17 mouse cellular contexts compared by ENCODE assay signal in the genomic region with DNA sequence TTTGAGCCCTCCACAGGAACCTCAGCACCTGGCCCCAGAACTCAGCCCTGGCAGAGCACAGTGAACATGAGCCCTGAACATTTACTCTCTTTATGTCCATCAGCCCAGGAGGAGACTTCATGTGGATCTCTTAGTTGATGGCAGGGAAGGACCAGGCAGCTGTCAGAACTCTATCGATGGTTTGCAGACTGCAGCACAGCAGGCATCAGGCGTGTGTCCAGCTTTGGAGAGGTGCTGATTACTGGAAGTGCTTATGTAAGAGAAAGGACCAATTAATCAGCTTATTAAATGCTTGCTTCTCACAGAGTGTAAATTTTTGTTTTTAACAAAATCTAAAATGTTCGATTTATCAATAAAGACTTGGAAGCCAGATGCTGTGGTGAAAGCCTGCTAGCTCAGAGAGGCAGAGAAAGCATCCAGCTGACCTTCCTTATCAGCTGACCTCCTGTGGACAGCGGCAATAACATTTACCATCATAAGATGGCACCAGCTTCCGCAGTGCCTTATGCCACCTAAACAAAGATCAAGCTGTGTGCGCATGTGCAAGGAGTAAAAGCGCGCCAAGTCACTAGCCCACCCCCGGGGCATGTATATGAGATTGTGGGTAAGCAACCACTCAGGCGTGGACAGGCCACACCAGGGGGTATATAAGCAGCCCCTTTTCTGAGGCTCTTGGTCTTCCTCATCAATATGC.
A peak's percentile ranks its signal among the peaks of the same experiment; 100 is the strongest.
DNase-seq lines count a peak whose midpoint lies in the region; ATAC-seq and TF ChIP-seq lines count a peak whose summit lies in the region.
"Had no signal": no experiment of that assay in that cellular context is flagged by ENCODE, and none has a peak within 500 bp of the region (broad histone marks: within the 10 kb centered on the region; RNA-seq: fewer than 3 reads in every experiment).

No protein-coding gene starts in this region.

- H3K4me2 ChIP-seq in forebrain, postnatal 0 days (ENCODE audit: low read depth) = no peak overlapping the region
- H3K4me2 ChIP-seq in forebrain, embryonic 16.5 days (ENCODE audit: low read length) = no peak overlapping the region
- H3K4me2 ChIP-seq: limb, embryonic 13.5 days; stomach, embryonic 15.5 days had no signal

- H3K9me3 ChIP-seq in forebrain, postnatal 0 days (ENCODE audit: low read length) = no peaks in the 10 kb centered on the region
- no peaks in the 10 kb centered on the region for H3K9me3 ChIP-seq in forebrain, embryonic 16.5 days (ENCODE audit: control insufficient read depth, low read length)
- H3K9me3 ChIP-seq: limb, embryonic 13.5 days; megakaryocyte, embryonic 14.5 days; stomach, embryonic 15.5 days had no signal

- peak; percentile 1 for DNase-seq in forebrain, postnatal 0 days
- peak; percentile 8 for DNase-seq in layer of hippocampus, adult 11-12 months (ENCODE audit: low spot score)
- DNase-seq in layer of hippocampus, adult 18-20 months (ENCODE audit: low spot score in 2 of 2) = no peak
- peak; percentile 23 for DNase-seq in brain, embryonic 14.5 days (ENCODE audit: low read depth)
- peak; percentile 25 to 56 for DNase-seq in cerebellum, postnatal 25 days
- DNase-seq in right cerebral cortex, postnatal 10 days (ENCODE audit: low spot score in 2 of 2) = no peak
- no peak for DNase-seq in spleen, adult 18-20 months
- DNase-seq: kidney, postnatal 14 days; lung, adult 2 months; thymus, postnatal 14 days had no signal

- H3K4me1 ChIP-seq in forebrain, postnatal 0 days (ENCODE audit: insufficient read depth) = no peaks in the 10 kb centered on the region
- no peaks in the 10 kb centered on the region for H3K4me1 ChIP-seq in forebrain, embryonic 16.5 days (replicated peaks; ENCODE audit: control insufficient read depth, insufficient read depth, low read length)
- H3K4me1 ChIP-seq: limb, embryonic 13.5 days; stomach, embryonic 15.5 days had no signal

- no peaks in the 10 kb centered on the region for H3K27me3 ChIP-seq in forebrain, postnatal 0 days (ENCODE audit: insufficient read depth, low read length)
- H3K27me3 ChIP-seq in forebrain, embryonic 16.5 days (replicated peaks; ENCODE audit: control insufficient read depth, insufficient read depth, low read length) = no peaks in the 10 kb centered on the region
- H3K27me3 ChIP-seq: limb, embryonic 13.5 days; megakaryocyte, embryonic 14.5 days; stomach, embryonic 15.5 days had no signal

- 55% methylated on average over 10 of the region's 10 CpGs for WGBS in forebrain, postnatal 0 days
- 63% methylated on average over 10 of the region's 10 CpGs for WGBS in forebrain, embryonic 16.5 days

- H3K27ac ChIP-seq in forebrain, postnatal 0 days (ENCODE audit: low read depth, low read length) = no peak overlapping the region
- no peak overlapping the region for H3K27ac ChIP-seq in forebrain, embryonic 16.5 days (ENCODE audit: low read length)
- H3K27ac ChIP-seq: left cerebral cortex, adult 2 months; limb, embryonic 13.5 days; stomach, embryonic 15.5 days had no signal

- no peak overlapping the region for H3K9ac ChIP-seq in forebrain, postnatal 0 days
- no peak overlapping the region for H3K9ac ChIP-seq in forebrain, embryonic 16.5 days (replicated peaks; ENCODE audit: low read depth, low read length)
- H3K9ac ChIP-seq: limb, embryonic 13.5 days; stomach, embryonic 15.5 days had no signal

- no peaks in the 10 kb centered on the region for H3K36me3 ChIP-seq in forebrain, postnatal 0 days (ENCODE audit: insufficient read depth)
- H3K36me3 ChIP-seq in forebrain, embryonic 16.5 days (ENCODE audit: control insufficient read depth, insufficient read depth) = no peaks in the 10 kb centered on the region
- H3K36me3 ChIP-seq: limb, embryonic 13.5 days; stomach, embryonic 15.5 days had no signal

- no peak for TF ChIP-seq POLR2A in brain, embryonic 14.5 days (IDR thresholded peaks at IDR 0.05; ENCODE audit: borderline replicate concordance, extremely low read depth, insufficient read depth, insufficient read length, poor library complexity, severe bottlenecking)

- TF ChIP-seq CTCF in forebrain, postnatal 0 days (IDR thresholded peaks at IDR 0.05; ENCODE audit: low read depth) = no peak
- no peak for TF ChIP-seq CTCF in brain, embryonic 14.5 days (IDR thresholded peaks at IDR 0.05; ENCODE audit: borderline replicate concordance, extremely low read depth, insufficient read depth, insufficient read length)

- no peak; the same call in 1 of the 2 replicates for ATAC-seq in forebrain, postnatal 0 days
- ATAC-seq in forebrain, embryonic 16.5 days = no peak
- ATAC-seq: forebrain, embryonic 14.5 days; Patski had no signal

- no peak overlapping the region for H3K4me3 ChIP-seq in forebrain, postnatal 0 days (ENCODE audit: low read depth, low read length)
- no peak overlapping the region for H3K4me3 ChIP-seq in forebrain, embryonic 16.5 days (replicated peaks; ENCODE audit: low read length)
- H3K4me3 ChIP-seq: left cerebral cortex, adult 2 months; limb, embryonic 13.5 days; megakaryocyte, embryonic 14.5 days; stomach, embryonic 15.5 days had no signal

Comparison
In these comparisons a context has a peak if more than half of its experiments do, and no peak if none do; other contexts are left out.
1. DNase-seq: peak in forebrain, postnatal 0 days (single experiment), layer of hippocampus, adult 11-12 months (single experiment), brain, embryonic 14.5 days (single experiment) and cerebellum, postnatal 25 days (2 of 2); none in layer of hippocampus, adult 18-20 months (0 of 2), right cerebral cortex, postnatal 10 days (0 of 2) and spleen, adult 18-20 months (0 of 2).